Mouse (Mus musculus): ENCODE measurements around the gene Clrn1.
"Not testable (repeated sequence)": the region's sequence is repeated elsewhere in the genome, so short reads cannot be mapped to it uniquely, and the experiment has no call there.

Clrn1 gene

GRCm38 (mm10) chr3:58884801-58885573 is at the start of gene Clrn1:
Clrn1 (minus strand) TSS chr3:58885340.
- no peak for DNase-seq (ENCODE audit: low spot score in 2 of 2)

DNA sequence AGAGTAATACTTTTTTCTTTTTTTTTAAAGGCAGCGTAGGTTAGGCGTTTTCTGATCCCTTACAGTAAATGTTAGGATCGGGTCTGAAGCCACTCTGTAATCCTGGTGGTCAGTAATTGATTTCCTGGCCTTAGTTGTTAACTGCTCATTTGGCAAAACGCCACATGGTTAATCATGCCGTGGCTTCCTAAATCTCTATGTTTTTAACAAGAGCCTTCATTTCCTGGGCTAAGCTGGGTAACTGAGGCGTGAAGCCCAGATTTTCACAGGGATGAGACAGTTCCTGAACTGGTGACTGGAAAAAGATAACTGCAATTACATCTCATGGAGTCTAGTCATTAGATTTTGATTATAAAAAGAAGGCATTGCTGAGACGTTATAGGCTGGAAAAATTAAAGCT is 38.9 kb upstream of the Clrn1 start:
- no peak for DNase-seq (ENCODE audit: low spot score in 2 of 2)

GRCm38 (mm10) chr3:58923140-58923539 is 38.0 kb upstream of the Clrn1 start:
- DNase-seq (ENCODE audit: low spot score in 2 of 2) = no peak

GRCm38 (mm10) chr3:58922636-58923035 is 37.5 kb upstream of the Clrn1 start:
- DNase-seq (ENCODE audit: low spot score in 2 of 2) = no peak

GRCm38 (mm10) chr3:58921316-58921715 is 36.2 kb upstream of the Clrn1 start:
- DNase-seq (ENCODE audit: low spot score in 2 of 2) = no peak

DNA sequence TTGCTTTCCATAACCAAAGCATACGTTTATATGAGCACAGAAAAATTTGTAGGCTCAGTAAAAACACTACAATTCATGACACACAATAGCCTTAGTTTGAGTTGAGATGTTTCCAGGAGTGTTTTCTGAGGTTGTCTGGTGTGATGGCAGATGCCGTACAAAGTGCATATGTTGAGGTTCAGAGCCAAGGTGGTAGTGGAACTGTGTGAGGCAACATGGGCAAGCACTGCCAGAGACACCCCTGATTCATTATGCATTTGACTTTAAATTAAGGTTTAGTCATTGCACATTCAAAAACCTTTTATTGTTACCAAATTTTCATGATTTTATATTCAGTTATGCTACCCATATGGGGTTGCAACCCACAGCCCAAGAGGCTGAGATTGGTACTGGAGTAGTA is 19.5 kb upstream of the Clrn1 start:
- no peak for DNase-seq (ENCODE audit: low spot score in 2 of 2)

DNA sequence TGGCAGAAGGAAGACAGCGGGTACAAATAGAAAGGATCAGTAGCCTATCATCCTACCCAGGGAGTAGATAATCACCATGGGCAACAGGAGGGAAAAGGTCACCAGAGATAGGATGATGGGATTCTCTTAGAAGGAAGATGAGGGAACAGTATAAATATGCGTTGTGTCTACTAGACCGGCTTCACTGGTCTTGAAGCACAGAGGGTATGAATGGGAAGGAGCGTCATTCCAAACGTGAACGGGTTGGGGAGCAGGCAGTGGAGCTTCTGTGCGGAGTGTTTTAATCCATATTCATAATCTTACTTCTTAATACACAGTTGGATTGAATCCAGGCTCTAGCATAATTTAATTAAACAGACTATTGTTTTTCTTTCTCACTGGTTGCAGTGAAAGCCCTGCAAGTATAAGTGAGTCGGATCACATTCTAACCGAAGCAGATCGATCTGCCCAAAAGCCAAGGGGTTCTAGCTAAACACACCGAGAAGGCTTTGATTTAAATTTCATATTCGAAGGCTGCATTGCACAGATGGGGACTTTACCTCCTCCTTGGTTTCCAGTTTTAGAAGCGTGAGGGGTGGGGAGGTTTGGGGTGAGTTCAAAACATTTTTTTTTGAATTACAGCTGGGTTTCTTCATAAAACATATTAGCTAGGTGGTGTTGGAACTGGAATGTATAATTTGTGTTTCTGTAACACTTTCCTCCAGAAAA is 17.1 kb upstream of the Clrn1 start:
- DNase-seq (ENCODE audit: low spot score in 2 of 2) = no peak

- DNase-seq (ENCODE audit: low spot score in 2 of 2) = no peak
These were observed 10.0 kb upstream of the Clrn1 start for GRCm38 (mm10) chr3:58895131-58895530.

DNA sequence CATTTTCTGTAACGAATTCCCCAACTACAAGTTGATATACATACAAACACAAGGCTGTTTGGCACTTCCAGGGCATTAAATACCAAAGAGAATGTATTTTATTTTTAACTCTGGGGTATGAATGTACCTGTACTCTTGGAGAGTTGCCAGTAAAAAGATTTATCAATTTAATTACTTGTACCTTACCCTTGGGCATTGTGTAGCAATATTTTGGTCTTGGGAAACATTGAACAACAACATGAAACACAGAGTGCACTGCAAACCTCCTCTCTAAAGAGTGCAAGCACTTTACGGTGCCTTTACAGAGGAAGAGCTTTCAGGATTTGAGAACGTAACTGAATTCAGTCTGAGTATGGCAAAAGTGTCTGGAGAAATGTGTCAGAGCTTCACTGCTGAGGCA is 9.4 kb upstream of the Clrn1 start:
- DNase-seq (ENCODE audit: low spot score in 2 of 2) = no peak

DNA sequence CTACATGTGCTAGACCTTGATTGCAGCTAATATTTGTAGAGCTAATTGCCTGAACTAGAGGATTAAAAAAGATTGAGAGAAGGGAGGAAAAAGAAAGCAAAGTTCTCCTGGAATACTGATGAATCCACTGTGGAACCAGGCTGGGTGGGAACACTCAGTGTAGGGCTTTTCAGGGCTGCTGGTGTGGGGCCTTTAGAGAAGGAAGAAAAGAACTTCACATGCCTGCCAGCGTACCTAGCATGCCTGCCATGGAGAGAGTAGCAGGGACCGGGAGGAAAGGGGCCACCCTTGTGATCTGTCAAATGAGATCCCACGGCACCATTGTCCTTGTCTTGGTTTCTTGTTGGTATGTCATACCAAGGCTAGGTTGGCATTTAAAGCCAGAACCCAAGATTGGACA is 4.5 kb upstream of the Clrn1 start:
- DNase-seq (ENCODE audit: low spot score in 2 of 2) = no peak

DNA sequence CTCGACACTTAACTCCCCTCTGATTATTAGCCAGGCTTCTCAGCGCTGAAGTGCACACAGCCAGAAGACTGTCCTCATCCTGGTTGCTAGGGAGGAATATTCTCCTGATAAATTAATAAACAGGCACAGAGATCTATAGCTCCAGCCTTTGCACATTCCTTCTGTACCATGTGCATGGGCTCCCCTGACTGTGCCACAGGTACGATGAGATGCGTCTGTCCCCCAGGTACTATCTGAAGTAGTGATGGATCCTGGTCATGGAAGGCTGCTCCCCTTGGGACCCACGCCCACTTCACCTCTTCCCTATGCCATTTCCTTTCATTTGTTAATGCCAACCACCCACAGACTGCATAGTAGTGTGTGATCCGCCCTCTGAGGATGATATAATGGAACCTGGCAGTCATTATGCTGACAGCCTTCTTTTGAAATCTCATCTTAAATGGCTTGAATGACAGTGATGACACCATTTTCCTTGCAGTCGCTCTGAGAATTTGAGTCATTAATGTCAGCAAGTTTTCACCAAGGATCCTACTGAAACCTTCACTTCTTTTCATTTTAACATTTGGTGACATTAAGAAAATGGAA is 3.1 kb upstream of the Clrn1 start:
- no peak for DNase-seq (ENCODE audit: low spot score in 2 of 2)

DNA sequence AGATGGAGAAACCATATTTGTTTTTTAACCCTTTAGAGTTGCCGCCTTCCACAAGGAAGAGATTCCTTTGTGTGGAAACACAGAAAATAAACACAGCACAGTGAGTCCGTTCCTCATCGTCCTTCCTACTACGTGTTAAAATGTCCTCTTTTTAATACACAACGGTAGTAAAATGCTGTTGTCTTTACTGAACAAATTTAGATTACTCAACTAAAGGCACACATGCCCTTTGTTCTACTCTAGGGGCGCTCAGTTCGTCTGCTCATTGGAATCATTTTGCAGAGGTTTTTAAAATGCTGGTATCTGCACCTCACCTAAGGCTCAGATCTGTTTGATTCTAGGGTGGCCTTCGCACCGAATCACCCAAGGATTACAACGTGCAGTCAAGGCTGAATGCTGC is 2.6 kb upstream of the Clrn1 start:
- no peak for DNase-seq (ENCODE audit: low spot score in 2 of 2)

GRCm38 (mm10) chr3:58883511-58883907 is 1.6 kb downstream of the Clrn1 start:
- no peak for DNase-seq (ENCODE audit: low spot score in 2 of 2)

DNA sequence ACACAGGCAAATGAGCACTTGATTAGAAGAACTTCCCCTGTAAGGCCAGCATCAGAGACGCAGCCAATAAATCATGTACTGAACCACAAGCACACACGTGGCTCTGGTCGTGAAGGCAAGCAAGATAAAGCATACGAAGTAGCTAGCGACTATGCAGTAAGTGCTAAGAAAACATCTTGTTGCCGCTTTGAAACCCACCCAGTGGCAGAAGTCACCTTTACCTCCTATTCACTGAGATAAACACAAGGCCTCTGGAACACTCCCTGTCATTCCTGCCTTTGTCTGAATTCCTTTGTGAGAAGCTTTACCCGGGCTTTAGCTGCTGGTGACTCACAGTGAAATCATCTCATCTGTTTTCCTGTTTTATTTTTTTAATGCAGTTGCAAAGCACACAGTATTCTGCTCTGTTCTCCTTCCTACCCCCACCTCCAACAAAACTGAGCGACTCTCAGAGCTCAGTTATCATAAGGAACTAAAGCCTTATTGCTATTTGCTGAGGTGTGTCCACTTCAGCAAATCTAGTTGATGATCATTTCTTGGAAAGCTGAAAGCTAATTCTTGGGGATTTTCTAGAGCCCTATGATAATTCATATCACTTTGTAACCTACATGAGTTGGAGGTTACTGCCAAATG is 2.1 kb downstream of the Clrn1 start:
- no peak for DNase-seq (ENCODE audit: low spot score in 2 of 2)

- DNase-seq (ENCODE audit: low spot score in 2 of 2) = no peak
These were observed 4.1 kb downstream of the Clrn1 start for GRCm38 (mm10) chr3:58881016-58881415.

- no peak for DNase-seq (ENCODE audit: low spot score in 2 of 2)
These were observed 5.0 kb downstream of the Clrn1 start for GRCm38 (mm10) chr3:58880181-58880580.

DNA sequence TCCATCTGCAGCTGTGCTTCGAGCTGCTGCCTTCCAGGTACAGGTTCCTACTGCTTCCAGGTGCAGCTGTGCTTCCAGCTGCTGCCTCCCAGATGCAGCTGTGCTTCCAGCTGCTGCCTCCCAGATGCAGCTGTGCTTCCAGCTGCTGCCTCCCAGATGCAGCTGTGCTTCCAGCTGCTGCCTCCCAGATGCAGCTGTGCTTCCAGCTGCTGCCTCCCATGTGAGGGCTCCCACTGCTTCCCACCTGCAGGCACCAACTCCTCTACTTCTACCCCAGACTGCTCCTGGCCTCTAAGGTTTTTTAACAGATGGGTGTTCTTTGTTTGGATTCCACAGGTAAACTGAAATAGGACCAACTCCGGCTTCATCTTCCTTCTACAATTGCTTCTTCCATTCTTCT is 13.3 kb downstream of the Clrn1 start:
- not testable (repeated sequence) for DNase-seq (ENCODE audit: low spot score in 2 of 2)

DNA sequence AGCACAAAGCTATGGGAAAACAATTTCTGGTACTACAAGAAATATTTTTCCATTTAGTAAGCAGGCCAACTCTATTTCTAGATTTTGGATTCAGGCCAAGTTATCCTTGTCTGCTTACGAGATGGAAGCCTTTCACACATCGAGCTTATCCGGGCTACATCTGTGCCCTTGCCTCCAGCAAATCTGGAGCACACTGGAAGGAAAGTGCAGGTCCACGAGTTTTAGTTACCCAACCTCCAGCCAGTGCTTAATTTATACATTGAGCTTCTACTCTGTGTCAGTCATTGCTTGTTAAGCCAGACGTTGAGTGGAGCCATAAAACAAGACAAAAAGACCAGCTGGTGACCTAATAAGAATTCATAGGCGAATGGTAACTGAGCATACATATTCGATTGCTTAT is 19.4 kb downstream of the Clrn1 start:
- no peak for DNase-seq (ENCODE audit: low spot score in 2 of 2)

DNA sequence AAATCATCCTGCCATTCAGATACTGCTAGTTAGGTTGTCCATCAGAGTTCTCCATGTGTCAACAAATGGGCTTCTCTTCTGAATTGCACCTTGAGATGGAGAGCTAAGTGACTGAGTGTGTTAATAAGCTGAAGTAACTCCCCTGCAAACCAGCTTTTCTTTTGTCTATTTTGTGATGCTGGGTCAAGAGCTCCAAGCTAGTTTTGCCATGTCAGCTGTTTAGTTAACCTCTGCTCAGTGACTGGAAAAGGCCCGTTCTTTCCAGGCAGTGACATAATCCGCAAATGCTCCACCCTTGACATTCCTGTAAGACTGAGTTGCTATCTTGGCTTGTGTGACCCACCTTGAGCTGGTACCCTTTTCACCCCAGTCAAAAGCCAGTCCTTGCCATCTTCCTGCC is 22.2 kb downstream of the Clrn1 start:
- DNase-seq (ENCODE audit: low spot score in 2 of 2) = no peak

GRCm38 (mm10) chr3:58843415-58843814 is 41.7 kb downstream of the Clrn1 start:
- no peak for DNase-seq (ENCODE audit: low spot score in 2 of 2)

DNA sequence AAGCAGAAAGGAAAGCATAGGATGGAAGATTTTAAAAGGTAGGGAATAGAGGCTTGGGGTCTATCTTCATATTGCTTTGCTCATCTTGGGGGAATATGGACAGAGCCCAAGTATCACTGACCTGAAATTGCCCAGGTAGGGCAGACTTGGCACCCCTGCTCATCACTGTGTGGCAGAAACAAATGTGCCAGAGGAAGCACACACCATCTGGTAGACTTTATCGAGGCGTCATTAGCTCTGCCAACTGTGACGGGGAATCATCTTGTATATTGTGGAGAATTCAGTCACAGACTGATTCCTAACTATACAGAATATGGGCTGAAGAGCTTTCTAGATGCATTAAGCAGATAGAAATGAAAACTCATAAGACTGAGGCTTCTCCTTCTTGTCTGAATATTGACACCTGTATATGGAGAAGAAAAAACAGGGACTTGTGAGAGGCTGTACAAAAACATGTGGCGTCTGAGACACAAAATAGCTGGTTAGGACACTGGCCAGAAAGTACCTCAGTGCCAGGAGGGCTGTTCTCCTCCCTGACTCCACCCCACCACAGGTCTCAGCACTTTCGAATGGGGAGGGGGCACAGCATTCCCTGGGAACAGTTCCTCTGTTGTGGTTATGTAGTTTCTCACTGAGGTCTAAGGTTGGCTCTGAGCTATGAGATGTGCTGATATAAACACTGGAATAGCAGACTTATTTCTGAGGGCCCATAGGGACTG is 51.5 kb downstream of the Clrn1 start:
- DNase-seq (ENCODE audit: low spot score in 2 of 2) = no peak

- DNase-seq (ENCODE audit: low spot score in 2 of 2) = no peak
These were observed 52.3 kb downstream of the Clrn1 start for GRCm38 (mm10) chr3:58832888-58833287.
